Mouse (Mus musculus): Measurements from ENCODE around the gene Siah1b.

The Siah1b gene

GRCm38 (mm10) chrX:164076040-164076775 lies at the start of gene Siah1b:
TSS of gene Siah1b (minus strand) at chrX:164076493.
- peak; percentile 97 for DNase-seq

GRCm38 (mm10) chrX:164123942-164124341 lies 47.6 kb upstream of the Siah1b start:
- DNase-seq: no peak

- DNase-seq: no peak
Measured at GRCm38 (mm10) chrX:164113744-164114143, 37.5 kb upstream of the Siah1b start.

- DNase-seq: no peak
Measured at GRCm38 (mm10) chrX:164111146-164111545, 34.9 kb upstream of the Siah1b start.

- peak; percentile 75 for DNase-seq
Measured at GRCm38 (mm10) chrX:164102656-164103055, 26.4 kb upstream of the Siah1b start.

- DNase-seq: peak; percentile 7
Measured at GRCm38 (mm10) chrX:164102198-164102597, 25.9 kb upstream of the Siah1b start.

GRCm38 (mm10) chrX:164101483-164101882 lies 25.2 kb upstream of the Siah1b start:
- DNase-seq: peak; percentile 15

GRCm38 (mm10) chrX:164095838-164096237 lies 19.5 kb upstream of the Siah1b start:
- DNase-seq: no peak

- DNase-seq: no peak
Measured at GRCm38 (mm10) chrX:164093435-164093834, 17.1 kb upstream of the Siah1b start.

GRCm38 (mm10) chrX:164092300-164093169 lies 16.2 kb upstream of the Siah1b start:
- DNase-seq: no peak

- no peak for DNase-seq
Measured at GRCm38 (mm10) chrX:164089916-164090315, 13.6 kb upstream of the Siah1b start.

GRCm38 (mm10) chrX:164088582-164088981 lies 12.3 kb upstream of the Siah1b start, which contains the start of gene Cltrn:
TSS of gene Cltrn (plus strand) at chrX:164088830.
- DNase-seq: no peak

- DNase-seq: no peak
Measured at GRCm38 (mm10) chrX:164082030-164082429, 5.7 kb upstream of the Siah1b start.

- DNase-seq: no peak
Measured at GRCm38 (mm10) chrX:164068968-164069367, 7.3 kb downstream of the Siah1b start.

- peak; percentile 79 for DNase-seq
Measured at GRCm38 (mm10) chrX:164066185-164066584, 10.1 kb downstream of the Siah1b start.

- no peak for DNase-seq
Measured at GRCm38 (mm10) chrX:164059070-164059469, 17.2 kb downstream of the Siah1b start.

GRCm38 (mm10) chrX:164058523-164058922 lies 17.8 kb downstream of the Siah1b start:
- no peak for DNase-seq

GRCm38 (mm10) chrX:164055726-164056125 lies 20.6 kb downstream of the Siah1b start:
- no peak for DNase-seq

GRCm38 (mm10) chrX:164046736-164047135 lies 29.6 kb downstream of the Siah1b start:
- no peak for DNase-seq

GRCm38 (mm10) chrX:164042069-164042468 lies 34.2 kb downstream of the Siah1b start:
- no peak for DNase-seq

- DNase-seq: peak; percentile 92
Measured at GRCm38 (mm10) chrX:164038882-164039281, 37.4 kb downstream of the Siah1b start.

- DNase-seq: no peak
Measured at GRCm38 (mm10) chrX:164035931-164036330, 40.4 kb downstream of the Siah1b start.

- no peak for DNase-seq
Measured at GRCm38 (mm10) chrX:164035401-164035800, 40.9 kb downstream of the Siah1b start.

- no peak for DNase-seq
Measured at GRCm38 (mm10) chrX:164032526-164032925, 43.8 kb downstream of the Siah1b start.

Measured in retina, postnatal 1 day (tissue).